Mouse (Mus musculus): Measurements from ENCODE around the gene Treh. TPM values are rescaled to one million over a fixed set of nuclear protein-coding genes. Genes with fewer than 3 reads are reported as not detected.

The Treh gene
- polyA plus RNA-seq, 1 experiment from 2014 or later, result not detected

DNA sequence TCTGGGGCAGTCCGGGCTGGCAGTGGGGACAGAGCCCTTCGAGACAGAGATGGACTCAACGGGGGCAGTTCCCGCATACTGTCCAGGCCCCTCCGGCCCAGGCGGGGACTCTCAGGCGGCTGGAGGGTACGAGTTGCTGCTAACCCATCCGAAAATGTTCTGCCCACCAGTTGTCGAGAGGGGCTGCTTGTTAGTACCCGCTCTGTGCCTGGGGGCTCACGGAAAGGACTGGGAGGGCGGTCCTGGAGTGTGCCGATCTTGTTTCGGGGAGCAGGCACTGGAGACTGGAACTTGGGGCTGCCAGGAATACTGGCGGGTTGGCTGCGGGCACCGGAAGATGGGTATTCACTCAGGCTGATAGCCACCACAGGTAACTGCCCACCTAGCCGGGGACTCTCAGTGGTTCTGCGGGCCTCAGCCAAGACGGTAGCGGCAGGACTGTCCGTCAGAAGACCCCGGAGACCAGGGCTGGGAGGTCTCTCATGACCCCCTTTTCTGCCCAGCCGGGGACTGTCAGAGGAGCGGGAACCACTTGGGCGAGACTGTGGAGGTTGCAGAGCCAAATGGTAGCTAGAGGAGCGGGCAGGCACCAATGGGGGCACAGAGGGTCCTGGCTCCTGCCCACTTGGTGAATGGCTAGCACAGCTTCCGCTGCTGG is 42.8 kb downstream of the Treh start:
- Histone ChIP-seq H3K36me3 (ENCODE audit: control insufficient read depth, insufficient read depth, low read length) (peaks cover 72% of the 10 kb centered on the region), H3K9me3 (ENCODE audit: control insufficient read depth, low read length) (no peaks in the 10 kb centered on the region)

DNA sequence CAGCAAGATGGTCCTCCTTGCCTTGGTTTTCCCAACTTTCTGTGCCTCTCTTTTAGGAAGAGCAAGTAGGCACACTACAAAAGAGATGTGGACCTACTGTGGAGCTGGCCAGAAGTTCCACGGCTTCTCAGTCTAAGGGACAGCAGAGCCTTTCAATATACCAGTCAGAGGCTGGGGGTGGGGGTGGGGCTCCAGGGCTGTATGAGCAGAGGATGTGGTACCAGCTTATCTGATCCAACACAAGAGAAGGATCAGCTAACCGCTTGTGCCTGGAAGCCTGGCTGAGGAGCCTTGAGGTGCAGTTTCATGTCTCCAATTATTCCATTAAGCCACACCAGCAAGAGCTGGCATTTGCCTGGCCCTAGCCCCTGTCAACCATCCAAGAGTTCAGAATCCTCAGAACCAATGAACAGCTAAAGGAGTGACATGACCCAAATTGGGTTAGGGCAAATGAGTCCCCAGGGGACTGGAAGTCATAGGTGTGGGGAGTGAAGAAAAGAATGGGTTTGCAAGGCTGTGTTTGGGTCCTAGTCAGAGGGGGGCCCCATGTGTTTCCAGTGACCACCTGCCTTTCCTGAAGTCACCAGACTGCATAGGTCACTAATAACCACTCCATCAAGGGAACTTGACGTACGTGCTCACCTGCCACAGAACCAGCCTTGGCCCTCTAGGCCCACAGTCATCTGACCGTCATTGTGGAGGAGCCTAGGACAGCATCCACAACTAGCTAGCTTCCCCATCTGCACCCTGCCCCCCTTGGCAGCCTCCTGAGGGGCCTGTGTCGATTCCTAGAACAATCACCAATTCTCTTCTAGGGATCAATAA is 44.2 kb downstream of the Treh start:
- ATAC-seq (ENCODE audit: low FRiP score, low TSS enrichment) (no peak), DNase-seq (no peak)
- H3K4me1 ChIP-seq (ENCODE audit: control insufficient read depth, insufficient read depth, low read length), result peaks cover 16% of the 10 kb centered on the region
- H3K27me3 ChIP-seq (ENCODE audit: control insufficient read depth, insufficient read depth, low read length), result no peaks in the 10 kb centered on the region
- no peak overlapping the region for H3K27ac ChIP-seq (replicated peaks; ENCODE audit: low read depth, low read length)
- H3K4me3 ChIP-seq (replicated peaks; ENCODE audit: low read depth, low read length), result no peak overlapping the region
- peaks cover 60% of the 10 kb centered on the region for H3K36me3 ChIP-seq (ENCODE audit: control insufficient read depth, insufficient read depth, low read length)
- no peak overlapping the region for H3K4me2 ChIP-seq (ENCODE audit: low read length)
- no peak overlapping the region for H3K9ac ChIP-seq (replicated peaks; ENCODE audit: low read length)
- no peaks in the 10 kb centered on the region for H3K9me3 ChIP-seq (ENCODE audit: control insufficient read depth, low read length)
- WGBS, result 87% methylated on average over 6 of the region's 6 CpGs

More for the DNA sequence above, 42.8 kb downstream of the Treh start:
- Histone ChIP-seq H3K4me1 (ENCODE audit: control insufficient read depth, insufficient read depth, low read length) (peaks cover 16% of the 10 kb centered on the region), H3K27ac (replicated peaks; ENCODE audit: low read depth, low read length) (no peak overlapping the region), H3K27me3 (ENCODE audit: control insufficient read depth, insufficient read depth, low read length) (no peaks in the 10 kb centered on the region), H3K4me2 (ENCODE audit: low read length) (no peak overlapping the region), H3K4me3 (replicated peaks; ENCODE audit: low read depth, low read length) (no peak overlapping the region), H3K9ac (replicated peaks; ENCODE audit: low read length) (no peak overlapping the region)
- 94% methylated on average over 29 of the region's 29 CpGs for WGBS
- DNase-seq, result no peak
- ATAC-seq (ENCODE audit: low FRiP score, low TSS enrichment), result no peak

DNA sequence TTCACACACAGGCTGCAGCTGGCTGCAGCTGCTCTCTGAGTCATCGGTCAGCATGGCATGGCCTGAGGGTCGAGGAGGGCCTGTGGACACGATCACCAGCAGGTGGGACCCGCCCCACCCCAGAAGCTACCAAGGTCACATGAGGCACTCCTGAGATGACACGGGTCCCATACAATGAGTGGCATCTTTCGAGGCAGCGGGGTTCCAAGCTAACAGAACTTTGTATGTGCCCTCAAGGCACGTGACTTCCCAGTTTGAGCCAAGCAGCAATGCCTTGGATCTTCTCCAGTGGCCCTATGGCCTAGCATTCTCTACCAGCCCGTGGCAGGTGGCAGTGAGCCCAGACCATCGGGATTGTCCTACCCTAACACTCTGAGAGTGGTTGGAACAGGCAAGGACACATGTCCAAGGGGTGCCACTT is 44.8 kb downstream of the Treh start:
- Histone ChIP-seq H3K9ac (replicated peaks; ENCODE audit: low read length) (no peak overlapping the region), H3K9me3 (ENCODE audit: control insufficient read depth, low read length) (no peaks in the 10 kb centered on the region), H3K27ac (replicated peaks; ENCODE audit: low read depth, low read length) (no peak overlapping the region), H3K36me3 (ENCODE audit: control insufficient read depth, insufficient read depth, low read length) (peaks cover 54% of the 10 kb centered on the region), H3K4me2 (ENCODE audit: low read length) (no peak overlapping the region), H3K27me3 (ENCODE audit: control insufficient read depth, insufficient read depth, low read length) (no peaks in the 10 kb centered on the region), H3K4me3 (replicated peaks; ENCODE audit: low read depth, low read length) (no peak overlapping the region), H3K4me1 (ENCODE audit: control insufficient read depth, insufficient read depth, low read length) (peaks cover 19% of the 10 kb centered on the region)
- ATAC-seq (ENCODE audit: low FRiP score, low TSS enrichment) (no peak), DNase-seq (no peak)
- WGBS, result 84% methylated on average over 10 of the region's 10 CpGs

DNA sequence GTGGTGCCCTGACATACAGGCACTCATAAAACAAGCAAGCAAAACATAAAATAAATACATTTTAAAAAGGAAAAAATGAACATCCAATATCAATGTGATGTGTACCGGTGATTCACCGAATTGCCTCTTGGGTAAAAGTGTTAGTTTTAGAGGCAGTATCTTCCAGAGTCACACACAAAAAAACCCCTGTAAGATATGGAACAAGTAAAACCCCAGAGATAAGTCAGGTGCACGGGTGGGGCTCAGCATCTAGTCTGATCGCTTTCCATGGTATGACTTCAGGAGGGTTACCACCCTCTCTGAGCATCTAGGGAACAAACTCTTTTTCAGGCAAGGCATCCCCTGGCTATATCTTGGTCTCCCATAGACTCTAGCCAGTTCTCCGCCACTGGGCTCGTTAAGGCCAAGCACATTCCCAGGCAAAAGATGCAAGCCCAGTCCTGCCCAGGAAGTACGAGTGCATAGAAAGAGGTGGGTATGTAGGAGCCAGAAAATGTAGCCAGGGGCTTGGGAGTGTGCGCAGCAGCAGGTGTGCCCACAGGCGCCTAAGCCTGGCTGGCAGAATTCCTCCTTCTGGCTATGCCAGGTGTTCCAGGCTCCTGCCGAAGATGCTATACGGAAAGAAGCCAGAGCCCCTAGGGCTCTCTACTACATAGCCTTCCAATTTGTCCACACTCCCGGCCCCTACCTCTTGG is 46.1 kb downstream of the Treh start:
- Histone ChIP-seq H3K27ac (replicated peaks; ENCODE audit: low read depth, low read length) (no peak overlapping the region), H3K36me3 (ENCODE audit: control insufficient read depth, insufficient read depth, low read length) (peaks cover 43% of the 10 kb centered on the region), H3K9me3 (ENCODE audit: control insufficient read depth, low read length) (no peaks in the 10 kb centered on the region), H3K4me1 (ENCODE audit: control insufficient read depth, insufficient read depth, low read length) (peaks cover 32% of the 10 kb centered on the region), H3K9ac (replicated peaks; ENCODE audit: low read length) (no peak overlapping the region), H3K4me3 (replicated peaks; ENCODE audit: low read depth, low read length) (no peak overlapping the region), H3K4me2 (ENCODE audit: low read length) (peak overlapping the region; percentile 62; the same call in 1 of the 2 replicates), H3K27me3 (ENCODE audit: control insufficient read depth, insufficient read depth, low read length) (no peaks in the 10 kb centered on the region)
- WGBS, result 89% methylated on average over 12 of the region's 12 CpGs
- ATAC-seq (ENCODE audit: low FRiP score, low TSS enrichment) (no peak), DNase-seq (no peak)

DNA sequence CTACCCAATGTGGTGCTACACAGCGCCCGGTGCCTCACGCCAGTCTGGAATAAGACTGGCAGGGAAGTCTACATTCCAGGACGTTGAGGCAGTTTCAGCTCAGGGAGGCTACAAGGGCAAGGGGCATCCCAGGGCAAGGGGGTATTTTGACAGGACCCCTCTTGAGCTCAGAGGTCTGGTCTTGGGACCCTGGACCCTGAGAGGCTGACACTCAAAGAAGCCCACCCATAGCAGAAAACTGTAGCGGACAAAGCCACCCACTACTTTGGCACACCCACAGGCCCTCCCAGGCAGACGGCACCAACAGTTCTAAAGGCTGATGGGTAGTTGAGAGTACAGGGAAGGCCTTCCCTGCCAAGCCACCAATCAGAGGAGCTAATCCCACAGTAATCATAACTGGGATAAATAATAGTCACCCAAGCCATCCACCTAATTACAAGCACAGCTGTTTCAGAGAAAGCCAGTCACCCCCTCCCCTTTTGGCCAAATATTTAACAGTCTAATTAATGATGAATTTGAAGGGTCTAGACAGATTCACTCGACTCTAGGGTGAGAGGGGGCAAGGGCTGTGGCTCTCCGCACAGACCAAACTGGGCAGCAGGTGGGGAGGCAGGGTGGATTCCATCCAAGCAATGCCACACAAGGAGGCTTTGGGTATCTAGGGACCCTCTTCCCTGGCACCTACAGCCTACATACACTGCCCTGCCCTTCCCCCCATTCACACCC is 46.8 kb downstream of the Treh start:
- Histone ChIP-seq H3K27ac (replicated peaks; ENCODE audit: low read depth, low read length) (peak overlapping the region; percentile 86), H3K9ac (replicated peaks; ENCODE audit: low read length) (peak overlapping the region; percentile 95), H3K9me3 (ENCODE audit: control insufficient read depth, low read length) (no peaks in the 10 kb centered on the region), H3K4me1 (ENCODE audit: control insufficient read depth, insufficient read depth, low read length) (peaks cover 37% of the 10 kb centered on the region), H3K4me2 (ENCODE audit: low read length) (peak overlapping the region; percentile 62), H3K36me3 (ENCODE audit: control insufficient read depth, insufficient read depth, low read length) (peaks cover 36% of the 10 kb centered on the region), H3K4me3 (replicated peaks; ENCODE audit: low read depth, low read length) (peak overlapping the region; percentile 67), H3K27me3 (ENCODE audit: control insufficient read depth, insufficient read depth, low read length) (no peaks in the 10 kb centered on the region)
- ATAC-seq (ENCODE audit: low FRiP score, low TSS enrichment) (no peak), DNase-seq (peak; percentile 47)
- WGBS, result 76% methylated on average over 8 of the region's 8 CpGs

DNA sequence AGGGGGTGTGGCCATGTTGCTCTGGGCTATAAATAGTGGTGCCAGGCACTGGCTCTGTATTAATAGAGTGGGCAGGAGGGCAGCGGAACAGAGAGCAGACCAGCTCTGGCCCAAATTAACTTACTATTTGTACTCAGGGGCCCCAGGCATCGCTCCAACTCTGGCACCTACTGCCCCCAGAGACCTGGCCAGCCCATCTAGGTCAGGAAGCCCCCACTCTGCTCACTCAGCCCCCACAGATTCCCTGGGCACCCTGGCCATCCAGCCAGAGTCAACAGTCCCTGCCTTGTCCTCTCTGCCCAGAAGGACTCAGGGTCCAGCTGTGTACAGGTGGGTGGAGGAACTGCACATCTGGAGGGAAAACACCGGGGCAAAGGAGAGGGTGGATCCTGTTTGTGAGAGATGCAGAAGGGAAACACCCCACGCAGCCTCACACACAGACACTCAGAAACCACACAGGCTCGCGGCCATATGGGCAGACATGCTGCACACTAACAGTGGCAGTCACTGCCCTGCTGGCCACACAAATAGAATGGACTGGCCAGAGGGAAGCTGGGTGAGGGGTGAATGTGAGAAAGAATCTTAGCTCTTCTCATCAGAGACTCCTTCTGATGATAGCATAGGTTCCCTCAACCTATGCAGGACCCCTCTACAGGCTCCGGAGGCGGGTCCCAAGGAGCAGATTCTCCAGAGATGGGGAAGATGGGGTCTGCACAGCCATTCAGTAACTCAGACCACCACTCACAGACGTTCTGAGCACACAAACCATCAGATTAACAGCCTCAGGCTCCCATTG is 47.5 kb downstream of the Treh start:
- ATAC-seq (ENCODE audit: low FRiP score, low TSS enrichment) (peak; percentile 8; the same call in 1 of the 2 replicates), DNase-seq (peak; percentile 51)
- peaks cover 29% of the 10 kb centered on the region for H3K36me3 ChIP-seq (ENCODE audit: control insufficient read depth, insufficient read depth, low read length)
- 15% methylated on average over 9 of the region's 9 CpGs for WGBS
- peak overlapping the region; percentile 62 for H3K4me2 ChIP-seq (ENCODE audit: low read length)
- peak overlapping the region; percentile 95 for H3K9ac ChIP-seq (replicated peaks; ENCODE audit: low read length)
- H3K9me3 ChIP-seq (ENCODE audit: control insufficient read depth, low read length), result no peaks in the 10 kb centered on the region
- H3K4me1 ChIP-seq (ENCODE audit: control insufficient read depth, insufficient read depth, low read length), result peaks cover 44% of the 10 kb centered on the region
- peak overlapping the region; percentile 67 for H3K4me3 ChIP-seq (replicated peaks; ENCODE audit: low read depth, low read length)
- peak overlapping the region; percentile 86 for H3K27ac ChIP-seq (replicated peaks; ENCODE audit: low read depth, low read length)
- no peaks in the 10 kb centered on the region for H3K27me3 ChIP-seq (ENCODE audit: control insufficient read depth, insufficient read depth, low read length)

DNA sequence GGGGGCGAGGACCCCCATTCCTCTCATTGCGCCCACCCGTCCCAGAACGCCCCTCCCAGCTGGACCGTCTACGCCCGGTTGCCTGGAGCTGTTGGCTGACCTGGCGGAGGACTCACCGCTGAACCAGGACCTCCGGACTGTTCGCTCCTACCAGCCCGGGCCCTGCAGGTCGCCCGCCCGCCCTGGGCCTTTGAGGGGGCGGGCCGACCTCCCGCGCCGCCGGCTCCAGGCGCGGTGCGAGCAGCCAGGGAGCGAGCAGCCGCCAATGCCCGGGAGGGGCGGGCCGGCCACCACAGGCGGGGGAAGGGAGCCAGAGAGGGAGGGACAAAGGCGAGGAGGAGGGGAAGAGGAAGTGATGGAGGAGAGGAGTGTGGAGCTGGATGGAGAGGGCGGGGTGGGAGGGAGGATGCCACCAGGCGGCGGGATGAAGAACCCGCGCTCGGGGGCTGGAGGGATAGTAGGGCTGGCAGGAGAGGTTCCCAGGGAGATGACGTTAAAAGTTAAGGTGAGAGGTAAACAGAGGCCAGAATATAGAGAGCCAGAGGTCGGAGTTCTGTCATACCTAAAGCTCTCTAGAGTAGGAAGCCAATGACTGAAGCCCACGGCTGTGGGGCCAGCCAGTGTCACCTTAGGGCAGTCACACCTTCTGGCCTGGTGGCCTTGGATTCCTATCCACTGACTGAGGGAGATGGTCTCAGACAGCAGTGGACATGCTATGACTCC is 48.3 kb downstream of the Treh start:
- Histone ChIP-seq H3K27me3 (ENCODE audit: control insufficient read depth, insufficient read depth, low read length) (no peaks in the 10 kb centered on the region), H3K27ac (replicated peaks; ENCODE audit: low read depth, low read length) (peak overlapping the region; percentile 86), H3K4me2 (ENCODE audit: low read length) (peak overlapping the region; percentile 62), H3K4me1 (ENCODE audit: control insufficient read depth, insufficient read depth, low read length) (peaks cover 52% of the 10 kb centered on the region), H3K9me3 (ENCODE audit: control insufficient read depth, low read length) (no peaks in the 10 kb centered on the region), H3K4me3 (replicated peaks; ENCODE audit: low read depth, low read length) (peak overlapping the region; percentile 67), H3K9ac (replicated peaks; ENCODE audit: low read length) (peak overlapping the region; percentile 95), H3K36me3 (ENCODE audit: control insufficient read depth, insufficient read depth, low read length) (peaks cover 21% of the 10 kb centered on the region)
- 1% methylated on average over 40 of the region's 40 CpGs for WGBS
- peak; percentile 86 for ATAC-seq (ENCODE audit: low FRiP score, low TSS enrichment)
- DNase-seq, result peak; percentile 89
